Mouse (Mus musculus) G1E (cell line): ENCODE results near the gene Ric8b. TPM values are rescaled to one million over a fixed set of nuclear protein-coding genes. Genes with fewer than 3 reads are reported as not detected.

Experiments
- ATAC-seq: 2 replicates; pipeline ENCODE4 v1.8.0; 2016; ENCODE audit warnings: mild to moderate bottlenecking; ENCODE audit not compliant: insufficient number of reproducible peaks, poor library complexity, low FRiP score, severe bottlenecking; ENCODE audit errors: extremely low read depth
- DNase-seq: peaks from one replicate; pipeline ENCODE4 v3.0.0; 2012; ENCODE audit warnings: low spot score
- H3K27me3 ChIP-seq: 2 replicates; pipeline ENCODE4 v1.6.1; 2012; ENCODE audit warnings: mild to moderate bottlenecking, low read length, inconsistent platforms; ENCODE audit not compliant: insufficient read depth
- H3K36me3 ChIP-seq: replicated peaks from 2 replicates; pipeline ENCODE3; 2012; ENCODE audit warnings: mild to moderate bottlenecking, inconsistent platforms
- H3K4me1 ChIP-seq: 2 replicates; pipeline ENCODE4 v1.6.1; 2012; ENCODE audit warnings: low read depth, low read length, inconsistent platforms, mixed read lengths; ENCODE audit not compliant: insufficient read depth
- H3K4me3 ChIP-seq: 2 replicates; pipeline ENCODE4 v1.5.1; 2012; ENCODE audit warnings: low read depth, mild to moderate bottlenecking, inconsistent platforms, low read length, moderate library complexity, mixed read lengths
- H3K9me3 ChIP-seq: replicated peaks from 2 replicates; pipeline ENCODE4 v1.6.1; 2012; ENCODE audit warnings: inconsistent platforms
- CTCF ChIP-seq: IDR thresholded peaks from 2 replicates; pipeline ENCODE4 v1.5.1; 2012; ENCODE audit warnings: low read depth, low read length, inconsistent platforms, mixed read lengths
- GATA1 ChIP-seq: IDR thresholded peaks from 2 replicates; pipeline ENCODE4 v1.6.1; 2012; ENCODE audit warnings: borderline replicate concordance, low read length, inconsistent platforms, mixed read lengths
- GATA2 ChIP-seq: IDR thresholded peaks from 2 replicates; pipeline ENCODE4 v1.6.1; 2012; ENCODE audit warnings: low read depth, low read length, inconsistent platforms, borderline replicate concordance
- POLR2AphosphoS5 ChIP-seq: IDR thresholded peaks from 2 replicates; pipeline ENCODE4 v1.6.1; 2012; ENCODE audit warnings: low read depth, low read length, inconsistent platforms; ENCODE audit not compliant: insufficient replicate concordance
- TAL1 ChIP-seq: conservative IDR thresholded peaks from 2 replicates; pipeline ENCODE4 v1.6.1; 2012; ENCODE audit warnings: low read depth, low read length, inconsistent platforms, mixed read lengths
- polyA plus RNA-seq: library from polyadenylated mRNA; stranded (reverse); fragments of >175 nt; gene quantifications from 2 replicates; pipeline ENCODE4 v1.2.3, GENCODE M21; 2012
- total RNA-seq, 2 experiments: library from RNA; stranded (forward) in 1 of 2; stranded (reverse) in 1 of 2; fragments of 200-1000 nt in 1 of 2; fragments of >200 nt in 1 of 2; fragmentation: Nextera tagmentation in 1 of 2; gene quantifications; 2 replicates each; pipeline ENCODE4 v1.2.3; 2014 to 2017

Gene Ric8b
- total and polyA plus RNA-seq, 3 experiments = 2.0 to 16.2 (median 15.2) TPM

DNA sequence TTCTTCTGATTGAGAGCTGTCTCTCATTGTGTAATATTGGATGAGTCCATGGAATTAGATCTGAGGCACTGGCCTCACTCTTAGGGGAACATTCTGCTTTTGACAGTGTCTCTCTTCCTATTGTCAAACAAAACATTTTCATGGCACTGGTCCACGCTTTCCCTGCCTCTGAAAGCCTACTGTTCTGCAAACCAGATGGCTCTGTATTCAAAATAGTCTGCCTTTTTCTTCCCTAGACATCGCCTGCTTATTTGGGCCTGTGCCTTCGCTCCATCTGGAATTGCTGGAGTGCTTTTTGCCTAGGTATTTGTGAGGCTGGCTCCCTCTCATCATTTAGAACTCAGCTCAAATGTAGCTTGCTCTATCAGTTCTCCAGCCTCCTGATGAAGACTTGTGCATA lies 46.3 kb downstream of the Ric8b start:
- Histone ChIP-seq H3K4me3 (no peak overlapping the region), H3K36me3 (peaks cover 74% of the 10 kb centered on the region), H3K9me3 (no peaks in the 10 kb centered on the region), H3K4me1 (peaks cover 3% of the 10 kb centered on the region), H3K27me3 (no peaks in the 10 kb centered on the region)
- DNase-seq = no peak
- ATAC-seq = no peak
- TF ChIP-seq TAL1 = no peak
- no peak for TF ChIP-seq POLR2AphosphoS5
- TF ChIP-seq GATA1 = no peak
- no peak for TF ChIP-seq GATA2
- no peak for TF ChIP-seq CTCF

DNA sequence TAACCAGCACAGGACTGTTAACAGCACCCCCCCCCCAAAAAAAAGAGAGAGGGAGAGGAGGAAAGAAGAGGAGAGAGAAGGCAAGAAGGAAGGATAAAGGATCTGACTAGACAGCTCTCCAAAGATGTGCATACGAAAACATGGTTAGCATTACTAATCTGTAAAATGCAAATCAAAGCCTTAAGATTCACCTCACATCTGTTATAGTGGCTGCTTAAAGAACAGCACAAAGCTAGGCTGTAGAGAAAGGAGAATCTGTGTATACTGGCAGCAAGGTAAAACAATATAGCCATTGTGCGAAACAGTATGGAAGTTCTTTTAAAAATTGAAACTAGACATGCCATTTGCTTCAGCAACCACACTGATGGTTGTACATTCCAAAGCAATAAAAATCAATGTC lies 49.1 kb downstream of the Ric8b start:
- H3K4me3 ChIP-seq = no peak overlapping the region
- DNase-seq (no peak), ATAC-seq (no peak)
- H3K27me3 ChIP-seq = no peaks in the 10 kb centered on the region
- H3K36me3 ChIP-seq = peaks cover 80% of the 10 kb centered on the region
- H3K4me1 ChIP-seq = peaks cover 3% of the 10 kb centered on the region
- no peaks in the 10 kb centered on the region for H3K9me3 ChIP-seq
- TF ChIP-seq GATA1 = no peak
- TF ChIP-seq POLR2AphosphoS5 = no peak
- TF ChIP-seq GATA2 = no peak
- no peak for TF ChIP-seq CTCF
- TF ChIP-seq TAL1 = no peak

GRCm38 (mm10) chr10:84967645-84968044 lies 50.2 kb downstream of the Ric8b start:
- Histone ChIP-seq H3K9me3 (no peaks in the 10 kb centered on the region), H3K4me1 (peaks cover 3% of the 10 kb centered on the region), H3K4me3 (no peak overlapping the region), H3K27me3 (no peaks in the 10 kb centered on the region), H3K36me3 (peaks cover 81% of the 10 kb centered on the region)
- DNase-seq (no peak), ATAC-seq (no peak)
- TF ChIP-seq GATA2 (no peak), TAL1 (no peak), POLR2AphosphoS5 (no peak), GATA1 (no peak), CTCF (no peak)

DNA sequence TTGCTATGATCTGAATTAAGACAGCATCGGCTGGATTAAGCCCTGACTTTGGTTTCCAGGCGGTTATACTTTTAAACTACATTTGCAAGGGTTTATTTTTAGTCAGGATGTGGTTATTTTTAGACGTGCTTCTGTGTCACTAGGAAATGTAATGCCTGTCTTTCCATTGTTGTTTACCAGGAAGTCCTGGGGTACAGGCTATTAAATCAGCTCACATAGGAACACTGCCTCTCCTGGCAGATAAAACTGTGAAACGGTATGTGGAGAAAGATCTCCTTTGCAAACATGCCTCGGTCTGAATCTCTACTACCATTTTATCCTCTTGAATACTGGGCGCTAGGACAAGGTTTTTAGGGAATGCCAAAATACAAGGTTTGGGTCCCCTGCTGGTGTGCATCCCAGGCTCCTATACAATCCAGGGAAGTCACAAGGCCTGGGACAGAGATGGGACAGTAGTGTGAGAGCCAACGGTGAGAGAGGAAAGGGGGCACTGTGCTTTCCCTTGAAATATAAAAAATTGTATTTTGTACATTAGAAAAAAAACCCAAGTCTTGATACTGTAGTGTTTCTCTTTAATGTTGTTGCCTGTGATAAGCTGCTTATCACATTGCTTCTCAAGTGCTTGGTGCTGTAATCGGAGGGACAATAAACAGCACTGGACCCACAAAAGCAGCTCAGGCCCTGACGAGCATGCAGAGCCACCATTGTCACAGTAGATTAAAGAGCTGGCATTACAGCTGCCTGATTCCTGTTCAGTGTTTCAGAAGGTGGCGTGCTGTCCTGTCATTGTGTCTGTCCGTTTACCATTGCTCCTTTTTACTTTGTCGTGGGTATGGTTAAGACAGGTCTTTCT lies 51.7 kb downstream of the Ric8b start:
- DNase-seq (no peak), ATAC-seq (no peak)
- H3K4me3 ChIP-seq = no peak overlapping the region
- H3K36me3 ChIP-seq = peaks cover 76% of the 10 kb centered on the region
- no peaks in the 10 kb centered on the region for H3K9me3 ChIP-seq
- H3K27me3 ChIP-seq = no peaks in the 10 kb centered on the region
- TF ChIP-seq POLR2AphosphoS5 = no peak
- TF ChIP-seq GATA2 = no peak
- no peak for TF ChIP-seq TAL1
- TF ChIP-seq GATA1 = no peak
- TF ChIP-seq CTCF = no peak
- no peaks in the 10 kb centered on the region for H3K4me1 ChIP-seq

DNA sequence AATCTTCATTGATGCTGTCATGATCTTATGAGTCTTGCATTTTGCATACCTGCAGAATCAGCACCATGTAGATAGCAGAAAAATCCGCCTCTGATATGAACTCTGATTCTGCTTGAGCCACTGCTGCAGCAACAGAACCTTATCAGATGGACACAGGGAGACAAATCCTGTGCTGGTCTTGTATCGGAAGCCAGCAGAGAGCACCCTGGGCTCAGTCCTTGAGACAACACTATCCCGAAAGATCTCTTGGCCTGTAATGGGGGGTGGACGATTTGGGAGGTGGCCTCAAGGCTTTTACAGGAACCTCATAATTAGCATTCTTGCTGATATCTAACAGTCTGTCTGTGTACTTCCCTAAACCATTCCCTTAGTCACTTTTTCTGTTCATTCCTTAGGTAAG lies 57.8 kb downstream of the Ric8b start:
- H3K27me3 ChIP-seq = no peaks in the 10 kb centered on the region
- ATAC-seq (peak; percentile 54; the same call in 1 of the 2 replicates), DNase-seq (no peak)
- H3K9me3 ChIP-seq = no peaks in the 10 kb centered on the region
- TF ChIP-seq CTCF (no peak), GATA1 (no peak), GATA2 (no peak), TAL1 (no peak), POLR2AphosphoS5 (no peak)
- peaks cover 6% of the 10 kb centered on the region for H3K4me1 ChIP-seq
- H3K36me3 ChIP-seq = peaks cover 72% of the 10 kb centered on the region
- H3K4me3 ChIP-seq = no peak overlapping the region

GRCm38 (mm10) chr10:84976588-84977351 lies 59.4 kb downstream of the Ric8b start:
- DNase-seq (no peak), ATAC-seq (no peak)
- peaks cover 71% of the 10 kb centered on the region for H3K36me3 ChIP-seq
- H3K4me1 ChIP-seq = peaks cover 6% of the 10 kb centered on the region
- H3K4me3 ChIP-seq = no peak overlapping the region
- no peaks in the 10 kb centered on the region for H3K27me3 ChIP-seq
- H3K9me3 ChIP-seq = no peaks in the 10 kb centered on the region
- TF ChIP-seq TAL1 (no peak), GATA1 (no peak), POLR2AphosphoS5 (no peak), CTCF (no peak), GATA2 (no peak)
